Mouse (Mus musculus) common myeloid progenitor, adult 5-6 weeks (primary cell): Measurements from ENCODE around the gene Ubd. TPM values are rescaled to one million over a fixed set of nuclear protein-coding genes. Genes with fewer than 3 reads are reported as not detected.

Experiments
- total RNA-seq: library from RNA; stranded (forward); fragments of 200-1000, 187-1606 nt; gene quantifications from 2 replicates; pipeline ENCODE4 v1.2.3, GENCODE M21; 2017

Ubd gene
- total RNA-seq, 1 experiment from 2014 or later, result not detected

Other genes starting within 250 kb of the Ubd start
- 41.4 and 79.0 TPM in 2 replicates for gene Ppp1r11, start 242.2 kb upstream of the Ubd start, total RNA-seq
- 35.6 and 37.3 TPM in 2 replicates for gene Znrd1, start 235.3 kb upstream of the Ubd start, total RNA-seq
- 7.8 and 9.0 TPM in 2 replicates for gene Znrd1as, start 235.3 kb upstream of the Ubd start, total RNA-seq
- not detected in 2 replicates for gene 2410137M14Rik, start 212.7 kb upstream of the Ubd start, total RNA-seq
- not detected in 2 replicates for gene H2-M5, start 204.4 kb upstream of the Ubd start, total RNA-seq
- 1.1 and 2.9 TPM in 2 replicates for gene Zfp57, start 192.7 kb upstream of the Ubd start, total RNA-seq
- gene Mog, start 170.5 kb upstream of the Ubd start, total RNA-seq, result not detected in 2 replicates
- 1.3 and 3.5 TPM in 2 replicates for gene Gabbr1, start 147.9 kb upstream of the Ubd start, total RNA-seq
- not detected in 2 replicates for gene Olfr90, start 105.4 kb upstream of the Ubd start, total RNA-seq
- gene Olfr91, start 95.6 kb upstream of the Ubd start, total RNA-seq, result not detected in 2 replicates
- gene Olfr92, start 73.8 kb upstream of the Ubd start, total RNA-seq, result not detected in 2 replicates
- not detected in 2 replicates for gene Olfr93, start 32.4 kb upstream of the Ubd start, total RNA-seq
- gene Olfr94, start 7.1 kb downstream of the Ubd start, total RNA-seq, result not detected in 2 replicates
- not detected in 2 replicates for gene Olfr95, start 19.2 kb downstream of the Ubd start, total RNA-seq
- gene Olfr96, start 26.3 kb downstream of the Ubd start, total RNA-seq, result not detected in 2 replicates
- not detected in 2 replicates for gene Olfr97, start 43.4 kb downstream of the Ubd start, total RNA-seq
- not detected in 2 replicates for gene Olfr98, start 69.9 kb downstream of the Ubd start, total RNA-seq
- gene H2-M3, start 76.3 kb downstream of the Ubd start, total RNA-seq, result 20.5 and 23.4 TPM in 2 replicates
- 1.8 TPM in 1 of 2 replicates, not detected in the other for gene Olfr99, start 89.6 kb downstream of the Ubd start, total RNA-seq
- not detected in 2 replicates for gene Olfr101, start 110.4 kb downstream of the Ubd start, total RNA-seq
- not detected in 2 replicates for gene Olfr102, start 123.2 kb downstream of the Ubd start, total RNA-seq
- not detected in 2 replicates for gene Olfr103, start 145.8 kb downstream of the Ubd start, total RNA-seq
- not detected in 2 replicates for gene Olfr104-ps, start 165.7 kb downstream of the Ubd start, total RNA-seq
- gene Olfr105-ps, start 185.1 kb downstream of the Ubd start, total RNA-seq, result not detected in 2 replicates
- gene Olfr106-ps, start 196.5 kb downstream of the Ubd start, total RNA-seq, result not detected in 2 replicates
- not detected in 2 replicates for gene Olfr107, start 205.3 kb downstream of the Ubd start, total RNA-seq